Mouse (Mus musculus): Measurements from ENCODE around the gene Ctrl.

DNA sequence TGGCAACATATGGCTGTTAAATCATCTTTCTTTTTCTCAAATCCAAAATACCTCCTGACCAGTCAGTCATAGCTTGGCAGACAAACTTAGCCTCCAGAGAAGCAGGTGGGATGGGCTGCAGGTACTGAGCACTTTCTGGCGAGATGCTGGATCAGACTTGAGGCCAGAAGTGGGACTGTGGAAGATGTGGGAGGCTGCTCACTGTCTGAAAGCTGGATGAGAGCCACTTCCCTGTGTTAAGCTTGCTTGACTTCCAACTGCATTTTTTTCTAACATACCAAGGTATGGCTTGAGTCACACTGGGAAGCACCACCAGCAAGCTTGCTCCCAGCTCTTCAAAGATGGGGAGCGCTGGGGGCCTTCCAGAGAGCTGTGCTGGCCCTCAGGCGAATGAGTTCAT lies 8.5 kb downstream of the Ctrl start:
- TF ChIP-seq CTCF (IDR thresholded peaks at IDR 0.05; ENCODE audit: insufficient read depth, low read depth, low read length) (no peak), POLR2A (IDR thresholded peaks at IDR 0.05; ENCODE audit: insufficient read depth, low read depth, low read length) (no peak)

Data from olfactory bulb, adult 2 months (tissue).